Mouse (Mus musculus) heart, adult 2 months (tissue): ENCODE data around the gene Dynlt1f.
"Not testable (repeated sequence)": the region's sequence is repeated elsewhere in the genome, so short reads cannot be mapped to it uniquely, and the experiment has no call there.

Source experiments
- CTCF ChIP-seq: fragments of 200-600 bp; IDR thresholded peaks from 2 replicates; pipeline ENCODE4 v1.8.1; 2022; ENCODE audit warnings: antibody characterized with exemption, mild to moderate bottlenecking, moderate library complexity
- EP300 ChIP-seq: fragments of 200-500 bp; IDR thresholded peaks from 2 replicates; pipeline ENCODE4 v1.6.1; 2011; ENCODE audit warnings: low read depth, low read length, control low read depth; ENCODE audit not compliant: insufficient read depth

DNA sequence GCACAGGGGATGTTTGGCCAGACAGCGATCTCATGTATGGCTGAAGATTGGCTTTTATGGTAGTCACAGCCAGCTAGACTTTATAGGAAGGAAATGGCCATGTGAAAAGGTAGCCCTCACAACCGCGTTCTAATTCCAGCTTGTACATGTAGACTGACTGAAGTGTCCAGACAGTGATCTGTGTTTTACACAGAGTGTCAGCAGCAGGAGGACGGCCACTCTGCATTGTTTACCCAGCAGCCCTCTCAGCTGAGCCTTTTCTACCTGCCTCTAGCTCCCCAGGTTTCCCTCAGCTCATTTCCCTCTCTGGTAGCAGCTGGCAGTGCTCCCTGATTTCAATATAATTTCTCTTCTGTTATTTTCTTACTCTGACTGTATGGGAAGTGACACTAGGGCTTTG lies 53.5 kb downstream of the Dynlt1f start:
- TF ChIP-seq CTCF, EP300: not testable (repeated sequence)
